Mouse (Mus musculus) adrenal gland (tissue): Measurements from ENCODE around the gene Gm49384.

ENCODE experiments used
- microRNA-seq, 2 experiments: library from miRNA; unstranded; fragments of <30 nt; microRNA quantifications; one replicate each; pipeline ENCODE4; 2019

Gm49384 gene

Small RNA genes within 50 kb of the gene (microRNA-seq; reads per million reads assigned to microRNA genes)
- gene Gm47287 (0 reads per million in 2 experiments), gene Gm47295 (0.49 to 0.80 reads per million in 2 experiments)
